Mouse (Mus musculus) gastrocnemius, postnatal 10 days (tissue): ENCODE measurements around the gene Gm10662. TPM values are rescaled to one million over a fixed set of nuclear protein-coding genes. Genes with fewer than 3 reads are reported as not detected.
"Not testable (repeated sequence)": the region's sequence is repeated elsewhere in the genome, so short reads cannot be mapped to it uniquely, and the experiment has no call there.

Source experiments
- DNase-seq: peaks from one replicate; pipeline ENCODE4 v3.0.0; 2021; ENCODE audit warnings: mixed read lengths
- long read RNA-seq, 2 experiments: library from polyadenylated mRNA; stranded (forward); transcript quantifications; one replicate each; pipeline ENCODE4 v2.0.0; 2021
- total RNA-seq, 2 experiments: library from RNA; stranded (reverse); gene quantifications; 2 replicates each; pipeline ENCODE4 v1.2.3; 2021

Gm10662 gene
- total RNA-seq = not detected
- long read RNA-seq, experiment 1 = 0 reads
- long read RNA-seq, experiment 2 = 0 reads

GRCm38 (mm10) chr7:23144380-23144779, at the start of gene Gm10662:
Gene Gm10662 (minus strand): TSS chr7:23144480.
- not testable (repeated sequence) for DNase-seq

GRCm38 (mm10) chr7:23163505-23163904, 19.2 kb upstream of the Gm10662 start:
- DNase-seq = not testable (repeated sequence)

Other genes with a start within 250 kb of the Gm10662 start
- gene Gm4214, start 159.8 kb downstream of the Gm10662 start, total RNA-seq = not detected
- gene Gm4216, start 124.6 kb downstream of the Gm10662 start, total RNA-seq = not detected
- not detected for gene Vmn1r163, start 88.9 kb downstream of the Gm10662 start, total RNA-seq
- gene Gm8720, start 77.0 kb downstream of the Gm10662 start, total RNA-seq = not detected
- gene Vmn1r165, start 72.9 kb upstream of the Gm10662 start, total RNA-seq = not detected
- gene Vmn1r166, start 107.2 kb upstream of the Gm10662 start, total RNA-seq = not detected
- gene Gm6902, start 134.4 kb upstream of the Gm10662 start, total RNA-seq = not detected
- not detected for gene Nlrp4e, start 156.7 kb upstream of the Gm10662 start, total RNA-seq
- gene Nlrp5, start 241.4 kb upstream of the Gm10662 start, total RNA-seq = under 1 TPM; 0.07 to 0.14 TPM